Mouse (Mus musculus): ENCODE data around the gene Rtn4ip1. TPM values are rescaled to one million over a fixed set of nuclear protein-coding genes. Genes with fewer than 3 reads are reported as not detected.

The Rtn4ip1 gene
- polyA plus RNA-seq (2015; fragmentation: Nextera tagmentation; extraction: Ambion mirVana), result 6.3 and 6.7 TPM in 2 replicates

GRCm38 (mm10) chr10:43901578-43902194, at the start of gene Rtn4ip1, which contains the start of gene Qrsl1:
Gene Rtn4ip1, plus strand, starts transcription at chr10:43901807.
Gene Qrsl1, minus strand, starts transcription at chr10:43901745.

Other genes with a start within 250 kb of the Rtn4ip1 start
- 8.4 and 9.8 TPM in 2 replicates for gene Qrsl1, start 62 bp upstream of the Rtn4ip1 start, polyA plus RNA-seq (2015; fragmentation: Nextera tagmentation; extraction: Ambion mirVana)
- gene Crybg1, start 247.0 kb downstream of the Rtn4ip1 start, polyA plus RNA-seq (2015; fragmentation: Nextera tagmentation; extraction: Ambion mirVana), result 5.7 and 6.3 TPM in 2 replicates